Mouse (Mus musculus) G1E (cell line): ENCODE results near the gene Bnip2.

Experiments used
- CTCF ChIP-seq: IDR thresholded peaks from 2 replicates; pipeline ENCODE4 v1.5.1; 2012; ENCODE audit warnings: low read depth, low read length, inconsistent platforms, mixed read lengths
- GATA1 ChIP-seq: IDR thresholded peaks from 2 replicates; pipeline ENCODE4 v1.6.1; 2012; ENCODE audit warnings: borderline replicate concordance, low read length, inconsistent platforms, mixed read lengths
- GATA2 ChIP-seq: IDR thresholded peaks from 2 replicates; pipeline ENCODE4 v1.6.1; 2012; ENCODE audit warnings: low read depth, low read length, inconsistent platforms, borderline replicate concordance
- TAL1 ChIP-seq: conservative IDR thresholded peaks from 2 replicates; pipeline ENCODE4 v1.6.1; 2012; ENCODE audit warnings: low read depth, low read length, inconsistent platforms, mixed read lengths

GRCm38 (mm10) chr9:69948964-69949363 is 40.3 kb upstream of the Bnip2 start:
- no peak for TF ChIP-seq GATA1
- TF ChIP-seq CTCF: peak; percentile 52
- no peak for TF ChIP-seq TAL1
- no peak for TF ChIP-seq GATA2
